Mouse (Mus musculus) spleen, adult 2 months (tissue): ENCODE results near the gene Crebbp. TPM values are rescaled to one million over a fixed set of nuclear protein-coding genes. Genes with fewer than 3 reads are reported as not detected.
"Not testable (repeated sequence)": the region's sequence is repeated elsewhere in the genome, so short reads cannot be mapped to it uniquely, and the experiment has no call there.

ENCODE experiments used
- DNase-seq, 2 experiments: peaks; one replicate each; pipeline versions ENCODE4 v3.0.0 to v3.0.0-alpha.2; 2012 to 2021; ENCODE audit warnings: low spot score in 2 of 2, low read depth in 1 of 2
- H3K27ac ChIP-seq: fragments of 200-500 bp; 2 replicates; pipeline ENCODE4 v1.5.1; 2012; ENCODE audit warnings: low read length, inconsistent platforms; ENCODE audit not compliant: insufficient read depth
- H3K27me3 ChIP-seq: fragments of 200-500 bp; 2 replicates; pipeline ENCODE4 v1.6.1; 2012; ENCODE audit warnings: mild to moderate bottlenecking, moderate library complexity, low read length, inconsistent platforms; ENCODE audit not compliant: control insufficient read depth, insufficient read depth
- H3K36me3 ChIP-seq: fragments of 200-500 bp; 2 replicates; pipeline ENCODE4 v1.6.1; 2012; ENCODE audit warnings: mild to moderate bottlenecking, low read length, inconsistent platforms; ENCODE audit not compliant: control insufficient read depth, insufficient read depth
- H3K4me1 ChIP-seq: fragments of 200-500 bp; 2 replicates; pipeline ENCODE4 v1.6.1; 2011; ENCODE audit warnings: inconsistent platforms; ENCODE audit not compliant: control insufficient read depth, insufficient read depth, insufficient read length
- H3K4me3 ChIP-seq: fragments of 200-500 bp; 2 replicates; pipeline ENCODE4 v1.5.1; 2011; ENCODE audit warnings: mild to moderate bottlenecking, inconsistent platforms; ENCODE audit not compliant: insufficient read depth, insufficient read length; ENCODE audit errors: extremely low read depth
- CTCF ChIP-seq: fragments of 200-500 bp; IDR thresholded peaks from 2 replicates; pipeline ENCODE4 v1.5.1; 2011; ENCODE audit warnings: mild to moderate bottlenecking, inconsistent platforms; ENCODE audit not compliant: insufficient read depth, insufficient read length, insufficient replicate concordance; ENCODE audit errors: extremely low read depth
- POLR2A ChIP-seq: fragments of 200-500 bp; IDR thresholded peaks from 2 replicates; pipeline ENCODE4 v1.6.1; 2011; ENCODE audit warnings: low read depth, low read length, inconsistent platforms
- WGBS: fragments of 180-500 bp; shearing (Covaris S2); methylation state at CpG from one replicate; pipeline ENCODE4 v1.1.7; 2018; 5-methylcytosine and 5-hydroxymethylcytosine counted together
- polyA plus RNA-seq: library from polyadenylated mRNA; depleted of rRNA; stranded (reverse); fragments of >200 nt; gene quantifications from 2 replicates; pipeline ENCODE4 v1.2.3, GENCODE M21; 2012; rRNA removed

Crebbp gene
- polyA plus RNA-seq: 25.6 and 36.9 TPM in 2 replicates

DNA sequence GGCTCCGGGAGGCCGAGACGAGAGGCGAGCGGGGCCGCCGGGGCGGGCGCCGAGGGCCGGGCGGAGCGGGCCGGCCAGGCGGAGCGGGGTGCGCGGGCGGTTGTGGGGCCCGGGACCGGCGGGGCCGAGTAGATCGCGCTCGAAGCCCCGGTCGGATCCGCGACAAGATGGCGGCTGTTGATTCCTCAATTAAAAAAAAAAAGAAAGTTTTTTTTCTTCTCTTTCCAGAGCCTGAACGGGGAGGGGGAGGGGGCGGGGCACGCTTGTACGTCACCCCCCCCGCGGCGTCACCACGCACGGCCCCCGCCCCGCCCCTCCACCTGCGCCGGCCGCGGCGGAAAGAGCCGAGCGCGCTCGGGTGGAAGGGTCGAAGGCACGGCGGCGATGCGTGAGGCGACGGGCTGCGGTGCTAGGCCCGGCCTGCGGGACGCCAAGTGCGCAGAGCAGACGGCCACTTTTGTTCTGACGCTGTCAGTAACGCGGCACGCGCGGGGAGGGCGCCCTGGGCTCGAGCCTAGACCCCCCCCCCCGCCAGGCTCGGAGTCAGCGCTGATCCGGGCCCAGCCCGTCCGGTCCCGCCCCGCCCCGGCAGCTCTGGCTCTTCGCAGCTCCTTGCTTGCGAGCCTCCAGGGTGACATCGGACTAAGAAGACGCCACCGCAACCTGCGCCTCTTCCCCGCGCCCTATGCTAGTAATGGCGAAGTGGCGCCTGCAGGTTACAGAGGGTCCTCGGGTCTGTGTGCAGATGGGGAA, at the start of gene Crebbp:
Gene Crebbp, minus strand, starts transcription at position 199 of the 753 bp plus-strand sequence.
- no peaks in the 10 kb centered on the region for H3K27me3 ChIP-seq
- 3% methylated on average over 68 of the region's 92 CpGs for WGBS
- H3K27ac ChIP-seq: peak within 1 kb of the TSS; percentile 97
- peaks cover 10% of the 10 kb centered on the region for H3K4me1 ChIP-seq
- TF ChIP-seq POLR2A (no peak; the same call in 1 of the 2 replicates), CTCF (no peak)
- DNase-seq: peak; percentile 82 to 88
- peak within 1 kb of the TSS; percentile 97 for H3K4me3 ChIP-seq
- no peaks in the 10 kb centered on the region for H3K36me3 ChIP-seq

GRCm38 (mm10) chr16:4263486-4263885, 49.7 kb upstream of the Crebbp start:
- TF ChIP-seq CTCF: no peak
- TF ChIP-seq POLR2A: no peak
- H3K4me3 ChIP-seq: no peak overlapping the region
- no peaks in the 10 kb centered on the region for H3K4me1 ChIP-seq
- no peak for DNase-seq
- no peaks in the 10 kb centered on the region for H3K36me3 ChIP-seq
- H3K27ac ChIP-seq: no peak overlapping the region
- WGBS: 82% methylated on average over 3 of the region's 3 CpGs
- no peaks in the 10 kb centered on the region for H3K27me3 ChIP-seq

- no peak for TF ChIP-seq CTCF
- TF ChIP-seq POLR2A: no peak
- 92% methylated on average over 2 of the region's 2 CpGs for WGBS
Measured at GRCm38 (mm10) chr16:4257546-4257945, 43.7 kb upstream of the Crebbp start.

DNA sequence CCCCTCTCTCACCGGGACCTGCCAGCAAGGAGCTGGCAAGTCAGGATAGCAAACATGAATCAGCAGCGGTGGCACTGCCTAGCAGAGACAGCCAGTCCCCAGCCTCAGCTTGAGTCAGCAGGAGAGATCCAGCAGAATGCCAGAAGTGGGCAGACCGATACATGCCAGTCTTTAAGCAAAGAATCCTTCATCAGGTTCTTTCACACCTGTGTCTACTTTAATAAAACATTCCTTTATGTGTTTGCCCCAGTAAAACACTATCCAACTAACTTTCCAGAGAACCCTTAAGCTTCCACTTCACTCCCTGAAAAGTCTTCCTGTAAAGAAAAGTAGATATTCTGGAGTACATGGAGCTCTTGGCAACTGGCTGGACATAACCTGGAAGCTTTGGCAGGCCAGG, 35.0 kb upstream of the Crebbp start:
- Histone ChIP-seq H3K27ac (no peak overlapping the region), H3K4me3 (no peak overlapping the region), H3K4me1 (no peaks in the 10 kb centered on the region), H3K27me3 (no peaks in the 10 kb centered on the region), H3K36me3 (no peaks in the 10 kb centered on the region)
- no peak for DNase-seq
- TF ChIP-seq POLR2A (no peak), CTCF (no peak)
- 83% methylated on average over 3 of the region's 3 CpGs for WGBS

More at GRCm38 (mm10) chr16:4257546-4257945, 43.7 kb upstream of the Crebbp start:
- Histone ChIP-seq H3K27ac (no peak overlapping the region), H3K36me3 (no peaks in the 10 kb centered on the region), H3K4me1 (no peaks in the 10 kb centered on the region), H3K27me3 (no peaks in the 10 kb centered on the region), H3K4me3 (no peak overlapping the region)
- no peak for DNase-seq

DNA sequence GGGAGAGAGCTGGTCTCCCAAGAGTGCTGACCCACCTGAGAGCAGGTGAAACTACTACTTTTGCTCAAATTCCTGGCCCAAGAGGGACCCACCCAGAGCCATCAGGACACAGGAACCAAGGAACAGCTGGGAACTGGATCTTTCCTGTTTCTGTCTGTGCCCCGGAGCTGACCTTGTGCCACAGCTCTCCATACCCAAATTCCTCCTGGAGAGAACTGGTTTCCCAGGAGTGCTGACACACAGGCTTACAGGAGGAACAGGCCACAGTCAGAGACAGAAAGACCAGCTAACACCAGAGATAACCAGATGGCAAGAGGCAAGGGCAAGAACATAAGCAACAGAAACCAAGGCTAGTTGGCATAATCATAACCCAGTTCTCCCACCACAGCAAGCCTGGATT, 31.4 kb upstream of the Crebbp start:
- not testable (repeated sequence) for H3K4me3 ChIP-seq, H3K27me3 ChIP-seq, H3K4me1 ChIP-seq, DNase-seq, H3K36me3 ChIP-seq, H3K27ac ChIP-seq
- 86% methylated on average over 1 of the region's 1 CpGs for WGBS

DNA sequence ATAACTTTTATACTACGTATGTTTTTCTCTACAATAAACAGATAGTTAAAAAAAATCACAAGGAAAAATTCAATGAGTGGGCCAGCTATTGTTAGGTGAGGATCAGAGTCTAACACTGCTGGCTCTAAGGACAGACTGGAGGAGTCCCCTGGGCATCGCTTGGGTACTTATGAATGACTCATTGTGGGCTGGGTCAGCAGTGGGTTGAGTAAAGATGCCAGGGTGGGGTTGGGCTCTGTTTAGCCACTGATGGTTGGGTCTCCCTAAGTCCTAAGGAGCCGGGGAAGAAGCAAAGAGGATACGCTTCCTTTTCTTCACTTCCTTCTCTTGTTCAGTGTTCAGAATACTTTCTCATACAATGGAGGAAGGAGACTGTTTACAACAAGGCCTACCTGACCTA, 22.3 kb upstream of the Crebbp start:
- Histone ChIP-seq H3K4me3 (no peak overlapping the region), H3K27me3 (no peaks in the 10 kb centered on the region), H3K27ac (no peak overlapping the region), H3K4me1 (no peaks in the 10 kb centered on the region), H3K36me3 (no peaks in the 10 kb centered on the region)
- no peak for DNase-seq
- TF ChIP-seq CTCF (no peak), POLR2A (no peak)
- WGBS: 81% methylated on average over 4 of the region's 4 CpGs

DNA sequence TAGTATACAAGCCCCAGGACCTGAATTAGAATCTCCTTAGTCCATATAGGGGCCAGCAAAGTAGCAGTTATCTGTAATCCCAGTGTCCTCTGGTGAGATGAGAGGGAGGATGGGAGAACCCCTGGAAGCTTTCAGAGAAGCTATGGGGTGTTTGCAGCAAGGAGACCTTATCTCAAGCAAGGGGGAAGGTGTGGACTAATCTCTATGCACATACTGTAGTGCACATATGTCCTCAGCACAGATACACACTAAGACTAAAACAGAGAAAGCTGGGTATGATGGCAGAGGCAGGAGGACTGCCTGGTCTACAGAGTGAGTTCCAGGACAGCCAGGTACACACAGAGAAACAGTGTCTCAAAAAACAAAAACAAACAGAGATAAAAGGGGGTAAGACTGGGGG, 21.8 kb upstream of the Crebbp start:
- Histone ChIP-seq H3K36me3 (no peaks in the 10 kb centered on the region), H3K4me1 (no peaks in the 10 kb centered on the region), H3K27ac (no peak overlapping the region), H3K27me3 (no peaks in the 10 kb centered on the region), H3K4me3 (no peak overlapping the region)
- TF ChIP-seq CTCF (no peak), POLR2A (no peak)
- DNase-seq: no peak
